Mouse (Mus musculus): Measurements from ENCODE around the gene Ccdc170.
"Not testable (repeated sequence)": the region's sequence is repeated elsewhere in the genome, so short reads cannot be mapped to it uniquely, and the experiment has no call there.

- not testable (repeated sequence) for TF ChIP-seq POLR2A (IDR thresholded peaks at IDR 0.05; ENCODE audit: low read depth, low read length); CTCF (conservative IDR thresholded peaks at IDR 0.05; ENCODE audit: insufficient read depth, insufficient read length, low read depth, low read length)
Measured at GRCm38 (mm10) chr10:4601612-4602011, 119.3 kb downstream of the Ccdc170 start.

Measured in kidney, adult 2 months (tissue).